Mouse (Mus musculus) thymus, postnatal 14 days (tissue): ENCODE measurements around the gene Mxra7.
"Not testable (repeated sequence)": the region's sequence is repeated elsewhere in the genome, so short reads cannot be mapped to it uniquely, and the experiment has no call there.

Experiments
- DNase-seq: peaks from one replicate; pipeline ENCODE4 v3.0.0; 2021

Mxra7 gene

DNA sequence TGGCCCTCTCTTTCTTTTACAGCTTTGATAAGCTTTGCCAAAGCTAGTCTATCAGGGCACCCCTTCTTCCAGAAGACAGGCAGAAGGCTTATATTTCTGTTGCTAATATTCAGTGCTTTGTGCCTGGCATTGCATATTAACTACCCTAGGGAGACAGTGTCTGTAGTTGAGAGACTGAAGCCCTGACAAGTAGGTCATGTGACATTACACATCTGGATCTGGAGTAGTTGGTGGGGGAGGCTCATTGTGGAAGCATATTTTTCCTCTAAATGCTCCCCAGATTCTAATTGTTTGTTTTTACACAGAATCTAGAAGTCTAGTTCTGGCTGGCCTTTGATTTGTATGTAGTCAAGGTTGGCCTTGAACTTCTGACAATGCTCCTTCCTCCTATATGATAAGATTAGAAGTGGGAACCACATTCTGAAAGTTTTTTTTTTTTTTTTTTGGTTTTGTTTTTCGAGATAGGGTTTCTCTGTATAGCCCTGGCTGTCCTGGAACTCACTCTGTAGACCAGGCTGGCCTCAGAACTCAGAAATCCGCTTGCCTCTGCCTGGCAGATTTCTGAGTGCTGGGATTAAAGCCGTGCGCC lies 18.8 kb upstream of the Mxra7 start:
- no peak for DNase-seq

DNA sequence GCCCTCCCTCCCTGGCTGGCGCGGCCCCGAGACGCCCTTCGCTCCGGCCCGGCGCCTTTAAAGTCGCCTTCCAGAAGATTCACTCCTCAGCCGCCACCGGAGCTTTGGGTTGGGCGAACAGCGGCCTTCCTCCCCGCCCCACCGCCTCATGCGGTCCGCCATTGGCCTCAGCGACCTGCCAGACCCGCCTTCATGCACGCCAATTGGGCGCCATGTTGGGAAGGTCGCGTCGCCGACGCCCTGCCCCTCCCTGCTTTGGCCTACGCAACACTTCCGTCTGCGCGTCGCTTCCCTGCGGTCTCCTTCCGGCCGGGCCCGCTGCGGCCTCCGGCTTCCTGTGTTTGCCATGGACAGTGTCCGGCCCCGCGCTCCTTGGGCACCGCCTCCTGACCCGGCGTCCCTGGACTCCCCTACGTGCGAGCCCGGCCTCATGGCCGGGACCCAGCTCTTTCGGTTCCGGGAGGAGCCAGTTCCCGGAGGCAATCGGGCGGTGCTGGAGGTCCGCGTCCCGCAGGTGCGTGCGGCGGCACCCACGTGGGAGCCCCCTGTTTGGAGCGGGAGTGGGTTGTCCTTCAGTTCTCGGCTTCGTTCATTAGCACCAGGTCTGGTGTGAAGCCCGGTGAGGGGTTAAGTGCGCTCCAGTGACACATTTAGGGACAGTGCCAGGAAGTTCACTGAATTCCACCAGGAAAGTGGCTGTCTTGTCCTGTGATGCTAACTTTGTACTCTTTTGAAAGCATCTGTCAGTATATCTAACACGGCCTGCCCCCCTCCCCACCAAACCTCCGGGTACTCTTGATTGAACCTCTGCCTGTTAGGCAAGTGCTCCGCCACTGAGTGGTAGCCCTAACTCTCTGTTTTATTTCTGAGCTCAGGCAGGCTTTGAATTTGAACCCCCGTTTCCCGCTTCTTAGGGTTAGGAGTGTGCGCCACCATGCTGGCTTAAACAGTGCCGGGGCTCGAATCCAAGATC lies 15.7 kb upstream of the Mxra7 start, which contains the start of the genes Mettl23 and Jmjd6:
Mettl23 (plus strand) TSS at position 18 of the 973 bp plus-strand sequence.
Jmjd6 (minus strand) TSS at position 189 of the 973 bp plus-strand sequence.
- DNase-seq: peak; percentile 96

DNA sequence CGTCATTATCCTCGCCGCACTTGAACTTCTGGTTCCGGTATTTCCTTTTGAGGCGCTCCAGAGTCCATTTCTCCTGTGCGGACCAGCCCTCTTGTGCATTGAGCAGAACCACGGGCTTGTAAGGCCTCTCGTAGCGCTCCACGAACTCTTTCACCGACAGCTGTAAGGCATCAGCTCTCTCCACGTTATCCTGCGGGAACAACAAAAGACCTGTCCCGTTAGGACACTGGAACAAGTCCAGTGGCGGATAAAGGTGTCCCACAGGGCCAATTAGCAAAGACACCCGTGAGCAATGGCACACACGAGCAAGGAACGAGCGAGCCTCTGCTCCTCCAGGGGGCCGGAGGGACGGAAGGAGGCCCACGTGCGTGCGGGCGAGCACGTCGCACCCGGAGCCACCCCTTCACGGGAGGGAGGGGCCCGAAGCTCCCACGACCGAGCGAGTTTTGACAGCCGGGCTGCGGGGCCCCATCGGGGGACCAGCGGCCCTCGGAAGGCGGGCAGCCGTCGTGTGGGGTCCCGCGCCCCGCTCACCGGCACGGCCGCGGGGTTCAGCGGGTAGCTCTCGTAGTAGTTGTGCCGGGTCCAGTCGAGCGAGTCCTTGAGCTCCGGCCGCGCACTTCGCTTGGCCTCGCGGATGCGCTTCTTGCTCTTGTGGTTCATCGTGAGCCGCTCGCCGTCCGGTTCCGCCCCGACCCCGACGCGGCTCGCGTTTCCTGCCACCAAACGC lies 14.8 kb upstream of the Mxra7 start:
- peak; percentile 84 for DNase-seq

DNA sequence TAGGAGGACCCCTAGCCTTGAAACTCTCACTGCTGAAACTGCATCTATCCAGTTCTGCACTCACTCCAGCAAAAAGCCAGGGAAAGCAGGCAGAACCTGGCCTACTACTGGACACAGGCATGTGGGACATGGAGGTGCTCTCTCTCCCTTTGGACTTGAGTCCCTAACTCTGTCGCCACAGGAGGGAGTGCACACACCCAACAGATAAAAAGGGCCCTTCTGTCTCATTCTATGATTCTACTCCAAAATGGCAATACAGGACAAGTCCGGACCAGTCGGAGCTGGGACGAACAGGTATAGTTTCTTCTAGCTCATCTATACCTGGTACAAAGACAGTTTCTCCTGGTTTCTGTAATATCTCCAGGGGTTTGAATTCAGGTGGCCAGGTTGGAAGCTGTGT lies 12.9 kb upstream of the Mxra7 start:
- no peak for DNase-seq

DNA sequence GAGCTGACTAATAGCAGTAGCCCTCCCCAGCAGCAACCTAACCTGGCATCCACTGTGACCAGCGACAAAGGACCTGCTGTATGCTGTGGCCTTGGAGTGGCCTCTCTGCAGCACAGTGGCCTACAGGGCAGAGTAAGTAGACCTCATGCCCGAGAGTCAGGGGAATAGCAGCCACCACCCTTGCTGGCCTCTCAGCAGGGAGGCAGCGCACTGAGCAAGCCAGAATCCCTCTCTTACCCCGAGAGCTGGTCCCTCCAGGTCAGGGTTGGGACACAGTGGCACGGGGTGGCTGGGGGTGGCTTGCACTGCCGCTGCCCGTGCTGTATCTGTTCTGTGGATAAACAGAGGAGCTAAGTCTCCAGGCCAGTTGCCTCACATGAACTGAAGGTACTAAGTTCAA lies 11.8 kb upstream of the Mxra7 start:
- DNase-seq: no peak

DNA sequence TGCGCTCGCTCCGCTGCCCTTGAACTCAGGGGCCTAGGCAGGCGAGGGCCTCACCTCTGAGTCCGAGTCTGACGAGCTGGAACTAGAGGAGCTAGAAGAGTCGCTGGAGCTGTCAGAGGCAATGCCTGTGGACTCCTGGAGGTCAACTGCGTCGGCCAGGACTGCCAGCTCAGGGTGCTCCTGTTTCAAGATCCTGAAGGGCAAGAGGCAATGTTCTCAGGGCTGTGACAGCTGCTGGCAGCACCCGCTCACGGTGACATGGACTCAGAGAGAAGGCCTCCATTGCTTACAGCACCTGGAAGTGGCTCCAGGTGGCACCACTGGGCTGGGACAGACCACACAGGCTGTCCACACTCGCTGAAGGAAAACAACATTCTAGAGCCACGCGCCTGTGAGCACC lies 11.1 kb upstream of the Mxra7 start:
- DNase-seq: no peak

DNA sequence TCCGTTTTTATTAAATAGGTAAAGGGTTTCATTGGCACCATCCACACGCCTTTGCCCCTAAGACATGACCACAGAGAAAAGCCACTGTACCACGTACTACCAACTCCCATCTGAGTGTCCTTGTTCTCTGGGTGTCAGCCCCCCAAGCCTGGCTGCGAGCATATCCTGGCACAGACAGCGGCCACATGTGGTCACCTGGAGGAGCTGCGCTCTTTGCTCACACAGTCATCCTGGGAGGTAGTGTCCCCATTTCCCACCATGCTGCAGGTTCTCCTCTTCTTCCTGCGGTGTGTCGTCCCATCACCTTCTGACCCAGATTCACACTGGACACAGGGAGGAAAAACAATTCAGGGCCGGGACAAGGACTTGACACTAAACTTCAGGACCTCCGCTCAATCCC lies 9.6 kb upstream of the Mxra7 start:
- no peak for DNase-seq

DNA sequence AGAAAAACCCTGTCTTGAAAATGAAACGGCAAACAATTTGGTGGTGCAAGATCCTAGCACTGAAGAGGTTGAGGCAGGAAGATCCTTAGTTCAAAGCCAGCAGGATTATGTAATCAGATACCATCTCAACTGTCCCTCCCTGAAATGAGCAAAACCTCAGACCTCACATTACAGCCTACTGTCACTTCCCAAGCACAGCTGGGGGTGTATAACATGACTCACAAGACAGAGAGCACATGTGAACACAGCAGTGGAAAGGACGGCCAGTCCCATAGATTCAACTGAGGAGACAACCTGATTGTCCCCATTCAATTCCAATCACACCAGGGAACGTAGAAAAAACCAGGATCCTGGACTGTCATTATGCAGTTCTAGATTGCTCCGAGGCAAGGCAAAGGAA lies 8.4 kb upstream of the Mxra7 start:
- no peak for DNase-seq

DNA sequence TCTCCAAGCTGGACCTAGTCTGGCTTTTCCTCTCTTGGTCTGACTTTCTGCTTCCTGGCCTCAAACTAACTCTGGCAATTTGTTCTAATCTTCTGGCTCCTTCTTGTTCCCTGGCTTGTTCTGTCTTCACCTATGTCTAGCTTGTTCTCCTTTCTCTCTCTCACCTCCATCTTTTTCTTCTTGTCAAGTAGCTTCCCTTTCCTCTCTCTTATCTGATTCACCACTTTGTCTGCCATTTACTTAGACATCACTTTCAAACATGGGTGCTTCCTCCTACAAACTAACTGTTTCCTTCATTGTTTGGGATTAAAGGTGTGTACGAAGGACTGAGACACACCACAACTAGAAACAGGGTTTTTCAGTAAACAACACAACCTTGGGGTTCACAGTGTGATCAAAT lies 7.1 kb upstream of the Mxra7 start:
- no peak for DNase-seq

DNA sequence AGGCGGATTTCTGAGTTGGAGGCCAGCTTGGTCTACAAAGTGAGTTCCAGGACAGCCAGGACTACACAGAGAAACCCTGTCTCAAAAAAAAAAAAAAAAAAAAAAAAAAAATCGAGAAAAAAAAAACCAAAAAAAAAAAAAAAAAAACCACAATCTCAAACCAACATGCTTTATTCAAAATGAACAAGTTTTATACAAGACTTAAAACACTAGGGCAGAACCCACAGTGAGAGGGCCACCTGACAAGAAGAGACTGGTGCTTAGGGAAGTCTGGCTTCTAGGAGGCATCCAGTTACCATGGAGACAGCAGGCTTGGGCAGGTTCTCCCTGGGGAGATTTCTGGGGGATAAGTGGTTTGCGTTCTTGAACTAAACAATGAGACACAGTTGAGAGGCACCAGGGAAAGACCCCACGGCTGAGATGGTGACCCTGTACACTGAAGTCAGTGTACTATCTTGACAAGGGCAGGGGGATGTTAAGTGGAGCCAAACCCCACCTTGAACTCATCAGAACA lies 4.4 kb upstream of the Mxra7 start:
- no peak for DNase-seq

DNA sequence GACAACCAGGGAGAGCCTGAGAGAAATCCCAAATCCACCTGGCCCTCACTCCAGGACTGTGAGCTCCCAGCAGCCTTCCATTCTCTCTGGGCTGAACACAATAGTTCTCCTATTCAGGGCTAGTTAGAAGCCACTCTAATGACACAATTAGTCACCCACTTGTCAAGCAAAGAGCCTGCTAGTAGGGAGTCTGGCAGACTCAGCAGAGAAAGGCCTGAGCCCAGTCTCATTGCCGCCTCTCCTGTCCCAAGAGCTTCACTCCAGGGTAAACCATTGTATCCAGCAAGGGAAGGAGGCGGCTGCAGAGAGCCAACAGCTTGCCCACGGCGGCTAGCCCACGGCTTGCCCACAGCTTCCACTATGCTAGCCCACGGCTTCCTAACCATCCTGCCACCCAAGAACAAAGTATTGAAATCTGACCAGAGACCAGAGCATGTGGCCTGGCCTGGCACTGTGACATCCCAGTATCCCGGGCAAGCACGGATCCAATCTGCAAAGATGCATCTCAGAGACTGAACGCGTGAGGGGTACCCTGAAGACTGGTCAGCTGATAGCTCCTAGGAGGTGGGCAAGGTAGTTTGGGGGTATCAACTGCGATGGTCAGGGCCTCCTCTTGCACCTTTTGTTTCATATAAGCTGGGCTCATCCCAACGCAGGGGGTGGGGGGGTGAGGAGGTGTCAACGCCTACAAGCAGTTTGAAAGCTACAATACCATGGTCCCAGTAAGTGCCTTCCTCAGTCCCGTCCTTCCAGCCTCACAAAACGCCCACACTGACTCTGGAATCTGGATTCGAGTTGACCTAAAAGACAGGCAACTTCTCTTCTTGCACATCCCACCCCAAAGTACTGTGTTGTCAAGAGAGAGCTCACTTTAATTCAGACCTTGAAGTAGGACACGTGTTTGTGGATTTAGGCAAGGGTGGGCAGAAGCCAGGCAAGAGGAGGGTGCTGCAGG lies 1.0 kb downstream of the Mxra7 start:
- DNase-seq: no peak

DNA sequence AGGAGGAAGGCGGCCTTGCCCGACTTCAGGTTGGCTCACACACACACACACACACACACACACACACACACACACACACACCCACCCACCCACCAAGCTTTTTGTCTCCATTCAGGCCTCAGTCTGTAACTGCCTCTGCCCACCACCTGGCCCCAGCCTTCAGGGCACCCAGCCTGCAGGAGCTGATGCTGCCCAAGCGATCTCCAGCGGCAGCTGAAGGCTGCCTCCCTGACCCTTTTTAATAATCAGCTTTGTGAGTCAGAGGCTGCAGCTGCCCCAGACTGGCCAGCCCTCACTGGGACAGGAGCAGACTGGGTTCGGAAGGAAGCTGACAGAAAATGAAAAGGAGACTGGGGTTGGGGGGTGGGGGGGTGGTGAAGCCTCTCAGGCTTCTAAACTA lies 2.6 kb downstream of the Mxra7 start:
- no peak for DNase-seq

DNA sequence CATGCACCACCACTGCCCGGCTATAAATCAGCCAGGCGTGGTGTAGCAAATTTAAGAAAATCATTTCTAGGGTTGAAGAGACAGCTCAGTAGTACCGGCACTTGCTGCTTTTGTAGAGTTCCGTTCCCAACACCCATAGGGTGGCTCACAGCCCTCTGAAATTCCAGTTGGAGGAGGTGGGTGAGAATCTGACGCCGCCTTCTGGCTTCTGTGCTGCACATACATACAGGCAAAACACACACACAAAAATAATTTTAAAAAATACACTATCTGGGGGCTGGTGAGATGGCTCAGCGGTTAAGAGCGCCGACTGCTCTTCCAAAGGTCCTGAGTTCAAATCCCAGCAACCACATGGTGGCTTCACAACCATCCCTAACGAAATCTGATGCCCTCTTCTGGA lies 4.0 kb downstream of the Mxra7 start:
- not testable (repeated sequence) for DNase-seq

DNA sequence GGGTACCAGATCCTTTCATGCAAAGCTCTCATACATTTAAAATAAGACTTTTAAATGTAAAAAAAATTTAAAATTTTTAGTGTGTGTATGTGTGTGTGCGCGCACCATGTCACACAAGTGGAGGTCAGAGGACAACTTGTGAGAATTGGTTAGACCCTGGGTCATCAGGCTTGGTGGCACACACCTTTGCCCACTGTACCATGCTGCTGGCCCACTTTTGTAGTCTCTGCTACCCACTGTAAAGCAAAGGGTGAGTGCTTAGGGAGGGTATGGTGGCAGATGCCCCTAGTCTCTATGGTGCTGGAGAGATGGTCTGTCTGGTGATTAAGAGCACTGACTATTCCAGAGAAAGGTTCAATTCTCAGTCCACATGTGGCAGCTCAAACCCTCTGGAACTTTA lies 4.6 kb downstream of the Mxra7 start:
- no peak for DNase-seq

DNA sequence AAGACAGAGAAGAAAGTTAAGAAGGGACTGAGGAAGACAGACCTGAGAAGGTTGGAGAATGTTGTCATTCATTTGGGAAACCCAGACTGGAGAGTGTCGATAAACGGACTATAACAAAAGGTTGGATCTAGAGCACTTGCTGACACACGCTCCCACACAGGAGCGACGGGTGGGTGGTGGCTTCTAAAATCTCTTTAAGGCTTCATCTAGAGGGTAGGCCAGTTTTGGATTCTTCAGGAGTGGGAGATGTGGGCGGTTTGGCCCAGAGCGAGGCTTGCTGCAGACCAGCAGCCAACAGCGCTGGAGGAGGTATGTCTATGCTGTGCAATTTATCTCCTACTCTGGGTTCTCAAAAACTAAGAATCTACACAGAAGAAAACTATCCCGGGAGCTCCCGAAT lies 5.2 kb downstream of the Mxra7 start:
- DNase-seq: no peak

DNA sequence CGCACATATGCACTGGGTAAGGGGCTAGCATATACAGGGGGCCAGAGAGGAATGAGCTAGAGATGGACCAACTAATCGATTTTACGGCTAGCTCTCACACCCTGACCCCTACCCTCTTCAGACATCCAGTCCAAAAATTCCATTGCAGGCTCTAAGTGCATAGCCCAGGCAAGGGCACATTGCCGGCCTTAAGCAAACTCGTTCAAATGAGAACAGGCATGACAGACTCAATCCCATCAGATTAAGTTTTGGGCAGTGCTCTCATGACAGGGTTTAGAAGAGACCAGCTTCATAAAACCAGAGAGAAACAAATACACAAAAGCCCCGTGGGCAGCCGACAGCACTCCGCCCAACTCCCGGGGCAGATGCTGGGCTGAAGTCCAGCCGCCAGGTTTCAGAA lies 5.6 kb downstream of the Mxra7 start:
- no peak for DNase-seq

DNA sequence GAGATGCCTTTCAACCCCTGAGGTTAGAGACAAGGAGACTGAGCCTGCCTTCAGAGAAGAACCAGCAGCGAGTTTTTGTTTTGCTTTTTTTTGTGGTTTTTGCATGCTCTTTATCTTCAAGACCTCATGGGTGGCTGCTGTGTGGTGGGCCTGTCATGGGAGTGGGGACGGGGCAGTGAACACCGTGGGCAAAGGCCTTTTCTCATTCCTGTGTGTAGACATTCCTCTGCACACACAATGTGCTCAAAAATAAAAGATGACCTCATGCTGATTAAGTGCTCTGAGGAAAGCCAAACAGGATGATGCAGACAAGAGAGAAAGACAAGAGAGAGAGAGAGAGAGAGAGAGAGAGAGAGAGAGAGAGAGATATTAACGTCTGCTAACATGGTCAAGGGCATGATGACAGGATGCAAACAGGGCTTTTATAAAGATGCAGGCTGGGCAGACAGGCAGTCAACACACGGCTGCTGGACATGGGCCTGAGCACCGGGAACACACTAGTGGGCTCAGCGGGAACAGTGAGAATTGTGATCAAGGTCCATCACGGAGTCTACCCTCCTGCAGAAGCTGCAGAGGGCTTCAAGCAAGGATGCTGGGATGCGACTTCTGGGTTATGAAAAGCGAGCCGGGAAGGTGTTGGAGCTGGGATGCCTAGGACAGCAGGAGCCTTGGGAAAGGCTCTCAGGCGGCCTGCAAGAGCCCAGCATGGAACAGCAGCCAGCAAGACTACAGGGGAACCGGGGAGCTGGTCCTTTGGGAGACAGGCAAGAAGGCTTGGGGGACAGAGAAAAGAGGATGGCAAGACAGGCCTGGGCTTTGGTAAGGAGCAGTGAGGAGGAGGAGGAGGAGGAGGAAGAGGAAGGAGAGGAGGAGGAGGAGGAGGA lies 6.5 kb downstream of the Mxra7 start:
- DNase-seq: no peak

DNA sequence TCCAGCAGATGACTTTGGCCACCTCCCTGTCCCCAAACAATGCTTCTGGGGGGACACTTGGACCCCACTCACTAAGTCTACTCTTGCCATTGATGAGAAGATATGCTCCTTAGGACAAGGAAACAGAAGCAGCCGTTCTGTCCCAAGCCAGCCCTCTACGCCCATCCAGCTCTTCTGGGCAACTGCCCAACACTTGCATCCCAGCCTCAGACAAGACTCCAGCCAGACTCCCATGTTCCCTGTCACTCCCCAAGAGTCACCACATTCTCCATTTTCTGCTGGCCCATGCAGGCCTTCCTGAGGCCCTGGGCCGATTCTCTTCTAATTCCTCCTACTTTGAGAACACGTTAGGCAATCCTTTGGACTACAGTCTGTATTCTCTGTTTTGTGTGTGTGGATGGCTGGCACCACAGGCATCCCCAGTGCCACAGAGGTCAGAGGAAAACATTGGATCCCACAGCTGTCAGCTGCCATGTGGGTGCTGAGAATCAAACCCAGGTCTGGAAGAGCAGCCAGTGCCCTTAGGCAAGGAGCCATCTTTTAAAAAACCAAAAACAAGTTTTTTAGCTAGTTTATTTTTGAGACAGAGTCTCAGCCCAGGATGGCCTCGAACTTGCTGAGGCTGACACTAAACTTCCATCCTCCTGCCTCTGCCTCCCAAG lies 7.8 kb downstream of the Mxra7 start:
- no peak for DNase-seq

DNA sequence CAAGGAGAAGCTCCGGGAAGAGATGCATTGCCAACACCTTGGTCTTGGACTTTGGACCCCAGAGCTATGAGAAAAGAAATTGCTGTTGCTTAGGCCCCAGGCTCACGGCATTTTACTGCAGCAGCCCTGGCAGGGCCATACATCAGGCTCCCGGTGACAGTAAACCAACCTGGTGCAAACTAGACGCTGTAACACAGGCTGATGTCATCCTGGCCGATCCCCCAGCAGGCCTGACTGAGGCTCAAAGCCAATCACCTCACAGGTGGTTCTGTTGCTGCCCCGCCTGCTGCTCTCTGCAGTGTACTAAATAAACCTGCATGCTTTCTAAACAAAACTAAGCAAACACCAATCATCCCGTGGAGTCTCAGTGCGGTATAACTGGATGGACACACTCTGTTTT lies 9.1 kb downstream of the Mxra7 start:
- no peak for DNase-seq

DNA sequence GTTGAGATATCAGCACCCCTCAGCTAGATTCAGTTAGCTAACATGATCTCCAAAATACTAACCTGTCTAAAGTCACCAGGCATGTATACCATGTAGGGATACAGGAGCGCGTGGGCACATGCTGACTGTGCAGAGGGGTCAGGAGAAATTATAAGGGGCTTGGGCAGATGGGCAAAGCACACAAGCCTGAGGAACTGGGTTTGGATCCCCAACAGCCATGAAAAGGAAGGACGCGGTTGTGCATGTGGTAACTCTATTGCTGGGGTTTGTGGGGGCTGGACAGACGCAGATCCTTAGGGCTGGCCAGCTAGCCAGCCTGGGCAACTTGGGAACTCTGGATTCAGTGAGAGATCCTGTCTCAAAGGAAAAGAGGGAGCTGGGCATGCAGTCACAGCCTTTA lies 10.3 kb downstream of the Mxra7 start:
- no peak for DNase-seq

DNA sequence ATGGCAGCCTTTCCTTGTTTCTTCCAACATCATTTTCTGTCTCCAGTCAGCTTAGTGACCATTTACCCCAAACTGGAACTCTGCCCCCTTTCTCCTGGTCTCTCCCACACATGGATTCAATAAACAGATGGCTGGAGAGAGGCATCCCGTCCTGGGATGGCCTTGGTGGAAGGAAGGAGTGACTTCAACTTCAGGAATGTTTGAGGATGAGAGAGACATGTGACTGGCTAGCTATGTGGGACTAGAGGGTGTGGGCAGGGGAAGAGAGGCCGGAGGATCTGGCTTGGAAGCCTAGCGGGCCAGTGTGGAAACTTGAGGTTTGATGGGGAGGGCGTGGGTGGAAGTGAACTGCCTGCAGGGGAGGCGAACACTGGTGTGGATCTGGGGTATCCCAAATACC lies 11.1 kb downstream of the Mxra7 start:
- no peak for DNase-seq
